Mouse (Mus musculus) natural killer cell, adult 2 months (primary cell): ENCODE data around the gene Herc1.

Experiments used
- DNase-seq, 2 experiments: peaks; one replicate each; pipeline ENCODE4 v3.0.0; 2022; ENCODE audit warnings: low spot score in 2 of 2

Herc1 gene

DNA sequence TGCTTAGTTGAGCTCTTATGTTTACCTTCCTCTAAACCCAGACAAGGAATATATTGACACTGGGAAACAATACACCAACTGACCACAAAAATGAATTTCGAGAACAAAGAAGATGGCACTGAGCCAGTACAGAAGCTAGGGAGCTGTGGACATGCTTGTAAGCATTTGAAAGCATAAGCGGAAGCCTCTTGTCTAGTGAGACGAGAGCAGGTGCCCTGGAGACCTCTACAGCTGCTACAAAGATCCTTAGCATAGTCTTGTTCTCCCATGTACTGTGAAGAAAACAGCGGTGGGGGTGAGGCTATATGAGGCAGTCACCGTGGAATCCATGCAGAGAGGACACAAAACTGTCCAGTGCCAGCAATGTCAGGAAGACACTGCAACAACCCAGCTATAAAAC is 168.7 kb downstream of the Herc1 start:
- DNase-seq, result no peak

DNA sequence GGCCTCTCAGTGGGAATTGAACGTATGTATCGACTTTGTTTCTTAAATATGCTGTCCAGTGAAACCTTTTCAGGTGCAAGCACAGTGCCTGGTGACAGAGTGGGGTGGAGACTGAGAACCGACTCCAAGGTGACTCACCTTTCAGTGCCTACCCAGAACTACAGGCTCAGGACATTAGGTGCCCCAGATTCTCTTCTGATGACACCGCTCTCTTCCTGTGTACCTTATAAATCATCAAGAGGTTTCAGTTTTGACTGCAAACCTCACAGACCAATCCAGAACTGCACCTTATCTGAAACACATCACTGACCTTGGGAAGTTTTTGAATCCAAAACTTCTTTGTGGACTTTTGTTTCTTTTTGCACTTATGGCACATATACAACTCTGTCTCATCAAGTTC is 170.0 kb downstream of the Herc1 start:
- no peak for DNase-seq

DNA sequence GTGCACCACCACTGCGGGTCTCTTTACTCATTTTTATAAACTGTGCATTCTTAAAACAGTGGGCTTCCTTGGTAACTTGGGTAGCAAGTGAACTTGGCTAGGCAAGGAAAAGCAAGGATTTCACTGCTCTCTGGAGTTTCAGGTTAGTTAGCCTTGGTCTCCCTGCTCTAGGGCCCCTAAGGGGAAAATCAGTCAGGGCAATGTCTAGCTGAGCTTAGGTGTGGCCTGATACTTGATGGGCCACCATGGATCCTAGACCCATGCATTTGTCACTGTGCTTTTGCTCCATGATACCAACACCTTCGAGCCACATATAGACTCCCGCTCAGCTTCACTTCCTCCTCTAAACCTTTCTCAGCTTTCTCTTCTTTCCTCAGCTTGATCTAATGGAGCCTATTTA is 171.3 kb downstream of the Herc1 start:
- DNase-seq, result no peak

DNA sequence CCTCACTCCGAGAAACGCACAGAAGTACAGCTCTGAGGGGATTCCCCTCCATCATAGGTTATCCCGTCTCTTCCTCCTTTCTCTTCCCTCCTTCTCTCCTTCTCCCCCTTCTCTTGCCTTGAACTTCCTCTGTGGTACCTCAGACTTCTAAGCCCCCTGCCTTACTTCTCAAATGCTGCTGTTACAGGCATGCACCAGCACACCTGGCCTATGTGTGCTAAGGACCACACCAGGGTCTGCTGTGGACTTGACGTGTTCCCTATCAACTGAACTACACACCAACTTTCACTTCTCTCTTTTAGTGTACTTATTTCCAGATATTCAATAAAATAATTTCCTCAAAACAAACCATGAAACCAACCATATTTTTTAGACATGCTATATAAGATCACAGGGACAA is 192.5 kb downstream of the Herc1 start:
- DNase-seq, result no peak
